Mouse (Mus musculus): Measurements from ENCODE around the gene Diexf.

- TF ChIP-seq TCF3 (IDR thresholded peaks at IDR 0.05; ENCODE audit: insufficient read length, low read depth): no peak
- TF ChIP-seq POLR2A (IDR thresholded peaks at IDR 0.05; ENCODE audit: insufficient read length, low read depth): no peak
- no peak for TF ChIP-seq POLR2AphosphoS2 (IDR thresholded peaks at IDR 0.05; ENCODE audit: insufficient read length, low read depth)
- TF ChIP-seq USF1 (IDR thresholded peaks at IDR 0.05; ENCODE audit: low read depth): no peak
- TF ChIP-seq MAX (IDR thresholded peaks at IDR 0.05; ENCODE audit: low read depth): no peak
- no peak for TF ChIP-seq E2F4 (IDR thresholded peaks at IDR 0.05; ENCODE audit: insufficient read depth)
These were observed 28.0 kb downstream of the Diexf start for GRCm38 (mm10) chr1:193102029-193102428.
